In genomic region chr8:84197922-84198774, GRCm38 (mm10) we compare ENCODE assay signal across 7 mouse cellular contexts. TPM values are rescaled to one million over a fixed set of nuclear protein-coding genes. Genes with fewer than 3 reads are reported as not detected.
DNase-seq lines count a peak whose midpoint lies in the region; ATAC-seq lines count a peak whose summit lies in the region.

No protein-coding gene starts in this region.

- ATAC-seq in intestine, embryonic 15.5 days, result peak; percentile 78
- ATAC-seq in midbrain, embryonic 11.5 days (ENCODE audit: low FRiP score), result peak; percentile 89

- H3K36me3 ChIP-seq in intestine, embryonic 15.5 days, result no peaks in the 10 kb centered on the region
- H3K36me3 ChIP-seq in limb, embryonic 10.5 days, result peaks cover 4% of the 10 kb centered on the region; the same call in 1 of the 2 replicates
- H3K36me3 ChIP-seq in midbrain, embryonic 11.5 days (ENCODE audit: control insufficient read depth, insufficient read depth, low read length), result no peaks in the 10 kb centered on the region

- 2% methylated on average over 30 of the region's 30 CpGs for WGBS in intestine, embryonic 15.5 days
- WGBS in limb, embryonic 10.5 days, result 1% methylated on average over 30 of the region's 30 CpGs
- WGBS in midbrain, embryonic 11.5 days, result under 1% methylated on average over 30 of the region's 30 CpGs

- peak overlapping the region; percentile 93 for H3K27ac ChIP-seq in intestine, embryonic 15.5 days
- peak overlapping the region; percentile 96 for H3K27ac ChIP-seq in limb, embryonic 10.5 days
- peak overlapping the region; percentile 89 for H3K27ac ChIP-seq in midbrain, embryonic 11.5 days (ENCODE audit: low read depth, low read length)

- peak overlapping the region; percentile 52 for H3K4me3 ChIP-seq in intestine, embryonic 15.5 days (replicated peaks)
- H3K4me3 ChIP-seq in limb, embryonic 10.5 days, result peak overlapping the region; percentile 64
- peak overlapping the region; percentile 46 for H3K4me3 ChIP-seq in midbrain, embryonic 11.5 days (ENCODE audit: low read depth, low read length)

- no peaks in the 10 kb centered on the region for H3K27me3 ChIP-seq in intestine, embryonic 15.5 days (replicated peaks)
- H3K27me3 ChIP-seq in limb, embryonic 10.5 days (ENCODE audit: low read depth, poor library complexity, severe bottlenecking), result no peaks in the 10 kb centered on the region; the same call in 1 of the 2 replicates
- peaks cover 6% of the 10 kb centered on the region; the same call in 1 of the 2 replicates for H3K27me3 ChIP-seq in midbrain, embryonic 11.5 days (ENCODE audit: control insufficient read depth, insufficient read depth, low read length)

- peak overlapping the region; percentile 82 for H3K4me2 ChIP-seq in intestine, embryonic 15.5 days (replicated peaks)
- H3K4me2 ChIP-seq in midbrain, embryonic 11.5 days, result peak overlapping the region; percentile 64

- DNase-seq in adipocyte (ENCODE audit: low spot score), result peak; percentile 80
- DNase-seq in embryo, embryonic 9.5 days (ENCODE audit: extremely low spot score), result peak; percentile 91
- DNase-seq in gastrocnemius, postnatal 36 days, result peak; percentile 85 to 91
- DNase-seq in limb, embryonic 10.5 days (ENCODE audit: low spot score), result peak; percentile 96
- peak; percentile 98 for DNase-seq in midbrain, embryonic 11.5 days (ENCODE audit: low spot score, missing footprints)
- peak; percentile 90 for DNase-seq in skeletal muscle tissue, adult 2 months (ENCODE audit: low read depth, low spot score)

- H3K4me1 ChIP-seq in intestine, embryonic 15.5 days (replicated peaks), result peaks cover 49% of the 10 kb centered on the region
- H3K4me1 ChIP-seq in limb, embryonic 10.5 days, result peaks cover 67% of the 10 kb centered on the region
- H3K4me1 ChIP-seq in midbrain, embryonic 11.5 days (ENCODE audit: control insufficient read depth, insufficient read depth, low read length), result peaks cover 37% of the 10 kb centered on the region

- no peaks in the 10 kb centered on the region for H3K9me3 ChIP-seq in intestine, embryonic 15.5 days
- no peaks in the 10 kb centered on the region for H3K9me3 ChIP-seq in limb, embryonic 10.5 days (replicated peaks)
- H3K9me3 ChIP-seq in midbrain, embryonic 11.5 days (ENCODE audit: control insufficient read depth, low read length), result no peaks in the 10 kb centered on the region

- intact Hi-C loops in gastrocnemius, postnatal 36 days (cut with DNase I), result no loop called here

- H3K9ac ChIP-seq in intestine, embryonic 15.5 days, result peak overlapping the region; percentile 50
- H3K9ac ChIP-seq in midbrain, embryonic 11.5 days (ENCODE audit: low read length), result peak overlapping the region; percentile 63

RNA-seq across cellular contexts. Expression of gene Nanos3, which starts 13.1 kb away (rescaled TPM):
- not detected for total RNA-seq in gastrocnemius, postnatal 36 days (2021)
- polyA plus RNA-seq in intestine, embryonic 15.5 days (2015; fragmentation: Nextera tagmentation; extraction: Ambion mirVana), result 2.5 and 2.9 TPM in 2 replicates
- 3.1 and 3.2 TPM in 2 replicates for polyA plus RNA-seq in limb, embryonic 10.5 days (2016; fragmentation: Nextera tagmentation; extraction: Ambion mirVana)
- 4.7 and 4.9 TPM in 2 replicates for polyA plus RNA-seq in midbrain, embryonic 11.5 days (2014; fragmentation: Nextera tagmentation; extraction: Ambion mirVana)

RNA-seq across cellular contexts. Expression of gene Zswim4, which starts 38.7 kb away (rescaled TPM):
- 1 to 10 TPM; 7.1 to 8.4 TPM for total RNA-seq in gastrocnemius, postnatal 36 days (2021)
- 9.0 TPM in 2 replicates for polyA plus RNA-seq in intestine, embryonic 15.5 days (2015; fragmentation: Nextera tagmentation; extraction: Ambion mirVana)
- polyA plus RNA-seq in limb, embryonic 10.5 days (2016; fragmentation: Nextera tagmentation; extraction: Ambion mirVana), result 40.1 and 44.4 TPM in 2 replicates
- 19.4 and 24.7 TPM in 2 replicates for polyA plus RNA-seq in midbrain, embryonic 11.5 days (2014; fragmentation: Nextera tagmentation; extraction: Ambion mirVana)

RNA-seq across cellular contexts. Expression of gene 4930432K21Rik, which starts 50.3 kb away (rescaled TPM):
- total RNA-seq in gastrocnemius, postnatal 36 days (2021), result under 1 TPM in 1 of 2 experiments, not detected in 1; 0.28 TPM
- 0.65 and 0.93 TPM in 2 replicates for polyA plus RNA-seq in intestine, embryonic 15.5 days (2015; fragmentation: Nextera tagmentation; extraction: Ambion mirVana)
- 1.5 and 2.3 TPM in 2 replicates for polyA plus RNA-seq in limb, embryonic 10.5 days (2016; fragmentation: Nextera tagmentation; extraction: Ambion mirVana)
- polyA plus RNA-seq in midbrain, embryonic 11.5 days (2014; fragmentation: Nextera tagmentation; extraction: Ambion mirVana), result 0.83 and 0.86 TPM in 2 replicates

RNA-seq across cellular contexts. Expression of gene Cc2d1a, which starts 50.4 kb away (rescaled TPM):
- 10 to 100 TPM; 15.7 to 16.1 TPM for total RNA-seq in gastrocnemius, postnatal 36 days (2021)
- polyA plus RNA-seq in intestine, embryonic 15.5 days (2015; fragmentation: Nextera tagmentation; extraction: Ambion mirVana), result 20.7 and 21.7 TPM in 2 replicates
- polyA plus RNA-seq in limb, embryonic 10.5 days (2016; fragmentation: Nextera tagmentation; extraction: Ambion mirVana), result 22.6 and 24.8 TPM in 2 replicates
- polyA plus RNA-seq in midbrain, embryonic 11.5 days (2014; fragmentation: Nextera tagmentation; extraction: Ambion mirVana), result 7.6 and 8.9 TPM in 2 replicates

RNA-seq across cellular contexts. Expression of gene D8Ertd738e, which starts 51.4 kb away (rescaled TPM):
- total RNA-seq in gastrocnemius, postnatal 36 days (2021), result 100 to 1,000 TPM; 166 to 182 TPM
- polyA plus RNA-seq in intestine, embryonic 15.5 days (2015; fragmentation: Nextera tagmentation; extraction: Ambion mirVana), result 292 and 312 TPM in 2 replicates
- polyA plus RNA-seq in limb, embryonic 10.5 days (2016; fragmentation: Nextera tagmentation; extraction: Ambion mirVana), result 420 and 449 TPM in 2 replicates
- 281 and 304 TPM in 2 replicates for polyA plus RNA-seq in midbrain, embryonic 11.5 days (2014; fragmentation: Nextera tagmentation; extraction: Ambion mirVana)

Comparison
In these comparisons a context has a peak if more than half of its experiments do, and no peak if none do; other contexts are left out.
1. Peak in every context shown above with its lines: DNase-seq, ATAC-seq, H3K4me3 ChIP-seq and H3K27ac ChIP-seq.